Mouse (Mus musculus) ovary, adult 18-20 months (tissue): ENCODE measurements around the gene Iqcj.
"Not testable (repeated sequence)": the region's sequence is repeated elsewhere in the genome, so short reads cannot be mapped to it uniquely, and the experiment has no call there.

Experiments
- DNase-seq: peaks from one replicate; pipeline ENCODE4 v3.0.0; 2022; ENCODE audit warnings: low spot score, mixed read lengths

Gene Iqcj

DNA sequence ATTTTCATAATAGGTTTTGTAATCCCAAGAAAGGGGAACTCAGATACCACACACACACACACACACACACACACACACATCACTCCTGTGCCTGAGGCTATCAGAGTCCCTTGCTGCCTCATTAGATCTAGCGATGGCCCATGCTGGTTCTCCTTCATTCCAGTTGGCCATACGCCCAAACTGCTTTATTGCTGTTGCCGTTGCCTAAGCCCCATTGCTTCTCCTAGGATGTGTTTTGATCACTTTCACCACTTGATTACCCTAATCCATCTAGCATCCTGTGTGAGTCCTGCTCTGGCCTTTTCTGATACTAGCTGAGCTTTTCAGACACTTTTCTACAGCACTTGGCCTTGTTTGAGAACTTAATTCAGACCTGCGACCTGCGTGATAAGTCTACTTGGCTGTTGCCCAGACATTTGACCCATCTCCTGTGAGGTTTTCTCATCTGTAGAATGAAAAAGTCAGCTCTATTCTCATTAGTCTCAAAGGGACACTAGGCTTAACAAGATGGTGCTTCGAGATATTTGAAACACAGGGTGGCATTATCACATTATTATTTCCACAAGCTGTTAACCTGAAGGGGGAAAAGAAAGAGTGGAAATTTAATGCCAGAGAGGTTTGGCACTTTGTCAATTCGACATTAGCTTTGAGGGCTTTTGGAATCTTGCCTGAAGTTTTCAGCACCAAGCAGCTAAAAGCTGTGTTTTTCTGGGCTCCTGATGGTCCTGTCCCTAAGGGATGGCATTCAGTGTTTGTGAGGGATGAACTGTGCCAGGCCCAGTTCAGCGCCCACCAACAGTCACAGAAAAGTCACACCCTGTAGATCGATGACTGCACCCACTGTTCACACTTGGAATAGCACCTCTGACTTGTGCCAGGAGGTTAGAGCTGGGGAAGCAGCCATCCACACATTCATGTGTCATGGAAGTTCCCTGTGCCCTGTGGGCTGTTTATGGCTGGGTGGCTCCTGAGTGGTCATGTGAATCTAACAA is 179.7 kb downstream of the Iqcj start:
- no peak for DNase-seq

- no peak for DNase-seq
These were observed 185.4 kb downstream of the Iqcj start for GRCm38 (mm10) chr3:68077406-68077805.

DNA sequence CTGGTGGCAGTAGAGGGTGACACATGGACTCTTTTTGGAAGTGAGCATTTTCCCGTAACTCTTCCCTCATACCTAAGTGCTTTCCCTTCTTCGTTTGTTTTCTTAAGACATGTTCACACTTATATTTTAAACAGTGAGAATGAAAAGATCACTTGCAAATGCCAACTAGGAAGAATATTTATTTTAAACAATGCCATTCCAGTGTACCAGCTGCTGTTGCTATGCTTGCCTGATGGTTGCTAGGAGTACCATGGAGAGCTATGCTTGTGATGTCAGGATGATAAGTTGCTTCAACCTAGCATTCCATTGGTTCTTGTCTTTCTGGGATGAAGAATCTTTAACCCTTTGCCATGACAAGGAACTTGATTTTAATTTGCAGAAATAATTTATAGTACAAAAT is 193.0 kb downstream of the Iqcj start:
- DNase-seq = no peak

- DNase-seq = no peak
These were observed 200.1 kb downstream of the Iqcj start for GRCm38 (mm10) chr3:68092108-68092507.

- DNase-seq = no peak
These were observed 204.9 kb downstream of the Iqcj start for GRCm38 (mm10) chr3:68096724-68097431.

DNA sequence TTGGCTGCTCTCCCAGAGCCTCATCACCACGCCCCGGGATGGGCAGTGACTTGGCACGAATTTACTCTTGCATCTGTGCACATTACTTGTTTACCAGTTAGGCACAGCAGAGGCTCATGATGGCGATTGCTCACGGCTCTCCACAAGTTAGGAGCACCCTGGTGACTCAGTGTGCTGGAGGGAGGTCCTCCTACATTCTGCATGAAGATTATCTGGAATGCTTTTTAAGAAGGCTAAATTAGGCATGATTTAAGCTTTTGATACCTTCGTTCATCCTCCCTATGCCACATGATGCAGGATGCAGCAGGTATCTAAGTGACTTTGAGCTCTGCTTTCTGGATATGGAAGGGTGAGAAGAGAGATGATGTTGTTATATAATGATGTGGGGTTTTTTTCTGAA is 207.5 kb downstream of the Iqcj start:
- not testable (repeated sequence) for DNase-seq

DNA sequence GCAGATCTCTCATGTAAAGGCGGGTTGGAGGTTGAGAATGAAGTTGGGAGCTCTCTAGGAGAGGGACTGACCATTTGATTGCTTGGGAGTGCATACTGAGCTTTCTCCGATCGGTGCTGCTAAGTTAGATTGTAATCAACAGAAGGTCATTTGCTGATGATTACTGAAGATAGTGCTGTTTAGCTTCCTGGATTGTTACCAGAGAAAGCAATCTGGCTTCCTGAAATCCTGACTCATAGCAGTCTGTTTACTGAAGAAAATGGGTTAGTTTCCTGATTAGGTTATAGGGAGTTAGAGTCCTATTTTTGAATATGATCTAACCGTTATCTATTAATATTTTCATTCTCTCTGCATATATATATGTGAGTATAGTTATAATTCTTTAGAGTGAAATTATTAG is 209.3 kb downstream of the Iqcj start:
- no peak for DNase-seq

DNA sequence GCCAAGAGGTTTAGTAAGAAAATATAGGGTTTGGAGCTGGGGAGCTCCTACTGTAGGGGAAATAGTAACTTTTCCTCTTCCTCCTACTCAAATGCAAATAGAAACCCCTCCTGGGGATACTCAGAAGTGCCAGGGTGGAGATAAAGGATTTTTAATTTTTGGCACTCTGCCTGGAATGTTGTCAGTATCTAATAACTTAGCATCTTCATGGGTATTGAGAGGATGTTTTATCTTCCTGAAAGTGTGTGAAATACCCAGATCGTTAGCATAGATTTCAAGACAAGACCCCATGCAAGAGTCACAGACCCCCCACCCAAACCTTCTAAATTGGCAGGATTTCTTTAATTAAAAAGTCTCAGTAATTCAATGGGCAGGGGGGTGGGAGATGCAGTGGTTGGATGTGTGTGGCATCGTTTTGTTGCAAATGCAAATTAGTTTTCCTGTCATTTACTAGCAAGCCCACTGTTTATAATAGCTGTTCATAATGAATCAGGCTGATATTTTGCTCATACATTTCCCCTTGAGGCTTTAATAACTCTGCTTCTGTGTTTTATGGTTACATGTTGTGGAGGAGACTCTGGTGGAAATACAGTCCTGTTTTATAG is 213.2 kb downstream of the Iqcj start:
- no peak for DNase-seq
